Comparison of ENCODE assay signal across 20 mouse cellular contexts in the genomic region with DNA sequence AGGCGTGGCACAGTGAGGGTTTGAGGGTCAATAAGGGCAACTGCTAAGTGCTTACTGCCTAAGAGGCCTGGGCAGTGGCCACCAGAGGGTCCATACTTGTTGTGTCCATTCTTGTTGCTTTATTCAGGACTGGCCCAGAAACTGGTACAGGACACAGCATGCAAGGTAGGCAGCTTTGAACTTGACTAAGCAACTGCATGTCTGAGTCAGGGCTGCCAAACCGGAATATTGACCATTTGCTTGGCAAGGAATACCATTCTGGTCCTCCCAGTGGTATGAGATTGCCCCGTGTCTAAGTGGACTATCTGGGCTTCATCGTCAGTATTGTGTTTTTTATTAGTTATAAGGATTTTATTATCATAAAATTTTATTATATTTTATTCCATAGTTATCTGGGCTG.
"Had no signal": no experiment of that assay in that cellular context is flagged by ENCODE, and none has a peak within 500 bp of the region (broad histone marks: within the 10 kb centered on the region; RNA-seq: fewer than 3 reads in every experiment).

No protein-coding gene starts in this region.

- H3K27ac ChIP-seq: liver, embryonic 12.5 days; liver, embryonic 14.5 days; midbrain, embryonic 10.5 days; midbrain, embryonic 13.5 days; midbrain, embryonic 15.5 days; neural tube, embryonic 13.5 days; neural tube, embryonic 15.5 days had no signal

- H3K4me1 ChIP-seq: liver, embryonic 12.5 days; midbrain, embryonic 15.5 days; neural tube, embryonic 13.5 days; neural tube, embryonic 15.5 days had no signal

- ATAC-seq: liver, embryonic 12.5 days; midbrain, embryonic 13.5 days; midbrain, embryonic 15.5 days had no signal

- H3K9me3 ChIP-seq: liver, embryonic 12.5 days; midbrain, embryonic 10.5 days; midbrain, embryonic 13.5 days; midbrain, embryonic 15.5 days; neural tube, embryonic 13.5 days; neural tube, embryonic 15.5 days had no signal

- H3K4me2 ChIP-seq: liver, embryonic 12.5 days; lung, embryonic 14.5 days; midbrain, embryonic 13.5 days; midbrain, embryonic 15.5 days; neural tube, embryonic 13.5 days; neural tube, embryonic 15.5 days had no signal

- H3K36me3 ChIP-seq: liver, embryonic 12.5 days; midbrain, embryonic 10.5 days; midbrain, embryonic 13.5 days; midbrain, embryonic 15.5 days; neural tube, embryonic 13.5 days; neural tube, embryonic 15.5 days had no signal

- DNase-seq: lung, adult 18-20 months; lung, embryonic 14.5 days; lung, postnatal 10 days; lung, postnatal 4 days; retina, postnatal 1 day; right cerebral cortex, adult 18-20 months; right cerebral cortex, postnatal 25 days; right cerebral cortex, postnatal 4 days; spleen, adult 18-20 months; thymus, adult 18-20 months; thymus, postnatal 14 days; thymus, postnatal 36 days had no signal

- H3K4me3 ChIP-seq: liver, embryonic 12.5 days; midbrain, embryonic 10.5 days; midbrain, embryonic 13.5 days; midbrain, embryonic 15.5 days; myocyte; neural tube, embryonic 13.5 days; neural tube, embryonic 15.5 days had no signal

- H3K9ac ChIP-seq: liver, embryonic 12.5 days; liver, embryonic 14.5 days; lung, embryonic 14.5 days; midbrain, embryonic 13.5 days; midbrain, embryonic 15.5 days; neural tube, embryonic 13.5 days; neural tube, embryonic 15.5 days had no signal

- H3K27me3 ChIP-seq: liver, embryonic 12.5 days; midbrain, embryonic 13.5 days; midbrain, embryonic 15.5 days; neural tube, embryonic 13.5 days; neural tube, embryonic 15.5 days had no signal
